Mouse (Mus musculus): ENCODE data around the gene Man1a2. TPM values are rescaled to one million over a fixed set of nuclear protein-coding genes. Genes with fewer than 3 reads are reported as not detected.

Man1a2 gene
- polyA plus RNA-seq, 1 experiment from 2014 or later, result 43.0 TPM

GRCm38 (mm10) chr3:100711486-100711885, 26.2 kb upstream of the Man1a2 start:
- ATAC-seq (replicated peaks), result no peak
- Histone ChIP-seq H3K4me3 (no peak overlapping the region), H3K9me3 (no peaks in the 10 kb centered on the region), H3K27me3 (replicated peaks) (no peaks in the 10 kb centered on the region), H3K27ac (no peak overlapping the region), H3K4me1 (no peaks in the 10 kb centered on the region), H3K4me2 (no peak overlapping the region), H3K36me3 (replicated peaks) (no peaks in the 10 kb centered on the region), H3K9ac (no peak overlapping the region)
- 73% methylated on average over 4 of the region's 4 CpGs for WGBS

- Histone ChIP-seq H3K4me1 (peaks cover 13% of the 10 kb centered on the region), H3K4me2 (no peak overlapping the region), H3K4me3 (no peak overlapping the region), H3K36me3 (replicated peaks) (no peaks in the 10 kb centered on the region), H3K9ac (no peak overlapping the region), H3K27ac (no peak overlapping the region), H3K9me3 (no peaks in the 10 kb centered on the region), H3K27me3 (replicated peaks) (no peaks in the 10 kb centered on the region)
- ATAC-seq (replicated peaks), result no peak
- 93% methylated on average over 4 of the region's 4 CpGs for WGBS
Observed at GRCm38 (mm10) chr3:100707117-100707516, 21.8 kb upstream of the Man1a2 start.

DNA sequence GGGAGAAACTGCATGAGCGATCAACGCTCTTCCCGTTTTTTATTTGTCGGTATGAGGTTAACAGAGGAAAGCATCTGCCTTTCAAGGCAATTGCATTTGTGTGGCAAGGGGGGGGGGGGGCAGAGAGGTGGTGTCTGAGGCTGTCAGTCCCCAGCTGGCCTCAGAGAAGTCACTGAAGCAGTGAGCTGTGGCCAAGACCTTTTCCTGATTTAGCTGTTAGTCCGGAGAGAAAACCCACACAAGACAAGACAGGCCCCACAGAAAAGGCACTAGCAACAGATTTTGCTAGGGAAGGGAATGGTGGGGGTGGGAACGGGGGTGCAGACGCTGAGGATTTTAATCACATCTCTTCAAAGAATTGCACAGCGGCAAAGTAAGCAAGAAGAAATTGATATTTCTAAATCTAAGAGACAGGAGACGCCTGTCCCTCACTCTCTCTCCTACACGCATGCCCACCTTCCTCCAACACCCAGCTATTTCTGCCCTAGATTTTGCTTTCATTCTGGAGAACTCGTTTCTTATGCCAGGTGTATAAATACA, 19.9 kb upstream of the Man1a2 start:
- Histone ChIP-seq H3K4me3 (no peak overlapping the region), H3K27me3 (replicated peaks) (no peaks in the 10 kb centered on the region), H3K9ac (no peak overlapping the region), H3K4me2 (no peak overlapping the region), H3K36me3 (replicated peaks) (no peaks in the 10 kb centered on the region), H3K27ac (no peak overlapping the region), H3K9me3 (no peaks in the 10 kb centered on the region), H3K4me1 (peaks cover 13% of the 10 kb centered on the region)
- WGBS, result 36% methylated on average over 11 of the region's 11 CpGs
- ATAC-seq (replicated peaks), result 0 out of 2 replicates have a peak, but pooled peaks have one; percentile 38

DNA sequence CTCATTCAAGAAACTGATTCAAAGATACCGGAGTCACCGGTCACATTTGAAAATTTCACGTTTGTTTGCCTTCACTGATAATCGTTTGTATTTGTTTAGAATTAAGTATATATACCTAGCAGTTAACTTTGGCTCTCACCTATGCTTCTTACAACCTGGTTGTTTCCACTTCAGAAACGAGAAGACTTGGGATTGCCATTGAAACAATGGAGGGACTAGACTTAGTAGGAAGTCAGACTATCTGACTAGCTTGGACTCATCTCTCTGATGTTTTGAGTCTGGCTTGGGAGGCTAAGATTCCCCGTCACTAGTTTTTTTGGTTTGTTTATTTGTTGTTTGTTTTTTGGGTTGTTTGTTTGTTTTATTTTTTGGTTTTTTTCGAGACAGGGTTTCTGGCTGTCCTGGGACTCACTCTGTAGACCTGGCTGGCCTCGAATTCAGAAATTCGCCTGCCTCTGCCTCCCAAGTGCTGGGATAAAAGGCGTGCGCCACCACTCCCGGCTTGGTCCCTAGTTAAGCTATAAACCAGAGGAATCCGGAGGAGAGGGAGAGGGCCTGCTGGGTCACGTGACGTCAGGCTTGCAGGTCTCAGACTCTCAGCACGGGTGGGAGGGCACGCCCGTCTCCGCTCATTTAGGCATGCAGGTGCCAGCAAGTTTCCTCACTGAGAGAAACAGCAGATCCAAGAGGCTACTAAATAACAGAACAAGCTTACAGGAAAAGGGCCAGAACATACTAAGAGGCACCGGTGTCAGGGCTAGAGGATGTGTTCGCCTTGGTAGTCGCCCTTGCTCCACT, 18.7 kb upstream of the Man1a2 start:
- no peak overlapping the region for H3K4me3 ChIP-seq
- H3K27ac ChIP-seq, result no peak overlapping the region
- no peak overlapping the region for H3K4me2 ChIP-seq
- no peaks in the 10 kb centered on the region for H3K36me3 ChIP-seq (replicated peaks)
- no peak overlapping the region for H3K9ac ChIP-seq
- no peaks in the 10 kb centered on the region for H3K27me3 ChIP-seq (replicated peaks)
- no peaks in the 10 kb centered on the region for H3K9me3 ChIP-seq
- peaks cover 13% of the 10 kb centered on the region for H3K4me1 ChIP-seq
- ATAC-seq (replicated peaks), result 0 out of 2 replicates have a peak, but pooled peaks have one; percentile 30
- WGBS, result 73% methylated on average over 22 of the region's 22 CpGs

GRCm38 (mm10) chr3:100702875-100703846, 17.9 kb upstream of the Man1a2 start:
- 39% methylated on average over 15 of the region's 15 CpGs for WGBS

GRCm38 (mm10) chr3:100688747-100689146, 3.4 kb upstream of the Man1a2 start:
- Histone ChIP-seq H3K4me2 (no peak overlapping the region), H3K4me3 (no peak overlapping the region), H3K27ac (no peak overlapping the region), H3K27me3 (replicated peaks) (no peaks in the 10 kb centered on the region), H3K9me3 (no peaks in the 10 kb centered on the region), H3K36me3 (replicated peaks) (no peaks in the 10 kb centered on the region), H3K9ac (no peak overlapping the region), H3K4me1 (peaks cover 10% of the 10 kb centered on the region)
- 91% methylated on average over 6 of the region's 6 CpGs for WGBS
- ATAC-seq (replicated peaks), result no peak

More at GRCm38 (mm10) chr3:100702875-100703846, 17.9 kb upstream of the Man1a2 start:
- no peak overlapping the region for H3K4me2 ChIP-seq
- peak; percentile 72; the same call in 1 of the 2 replicates for ATAC-seq (replicated peaks)
- no peak overlapping the region for H3K27ac ChIP-seq
- H3K4me3 ChIP-seq, result no peak overlapping the region
- no peaks in the 10 kb centered on the region for H3K36me3 ChIP-seq (replicated peaks)
- no peak overlapping the region for H3K9ac ChIP-seq
- H3K9me3 ChIP-seq, result no peaks in the 10 kb centered on the region
- H3K4me1 ChIP-seq, result peaks cover 13% of the 10 kb centered on the region
- H3K27me3 ChIP-seq (replicated peaks), result no peaks in the 10 kb centered on the region

GRCm38 (mm10) chr3:100686756-100687155, 1.5 kb upstream of the Man1a2 start:
- ATAC-seq (replicated peaks), result no peak

GRCm38 (mm10) chr3:100685763-100686370, 564 bp upstream of the Man1a2 start:
- H3K36me3 ChIP-seq (replicated peaks), result no peaks in the 10 kb centered on the region
- H3K4me1 ChIP-seq, result peaks cover 31% of the 10 kb centered on the region
- peak overlapping the region; percentile 96 for H3K4me3 ChIP-seq
- H3K9ac ChIP-seq, result peak overlapping the region; percentile 91
- H3K9me3 ChIP-seq, result no peaks in the 10 kb centered on the region
- WGBS, result under 1% methylated on average over 69 of the region's 77 CpGs
- peak overlapping the region; percentile 66 for H3K4me2 ChIP-seq
- no peaks in the 10 kb centered on the region for H3K27me3 ChIP-seq (replicated peaks)
- H3K27ac ChIP-seq, result peak overlapping the region; percentile 99
- peak; percentile 93 for ATAC-seq (replicated peaks)

More at GRCm38 (mm10) chr3:100686756-100687155, 1.5 kb upstream of the Man1a2 start:
- 89% methylated on average over 8 of the region's 8 CpGs for WGBS
- H3K4me2 ChIP-seq, result peak overlapping the region; percentile 66; the same call in 1 of the 2 replicates
- H3K4me3 ChIP-seq, result 0 out of 2 replicates have a peak overlapping the region, but pooled peaks have one; percentile 96
- peak overlapping the region; percentile 99; the same call in 1 of the 2 replicates for H3K27ac ChIP-seq
- H3K4me1 ChIP-seq, result peaks cover 24% of the 10 kb centered on the region
- no peaks in the 10 kb centered on the region for H3K36me3 ChIP-seq (replicated peaks)
- no peaks in the 10 kb centered on the region for H3K9me3 ChIP-seq
- H3K9ac ChIP-seq, result no peak overlapping the region
- no peaks in the 10 kb centered on the region for H3K27me3 ChIP-seq (replicated peaks)

GRCm38 (mm10) chr3:100684234-100684975, 898 bp downstream of the Man1a2 start:
- H3K4me2 ChIP-seq, result peak overlapping the region; percentile 66
- peak overlapping the region; percentile 91 for H3K9ac ChIP-seq
- H3K27me3 ChIP-seq (replicated peaks), result no peaks in the 10 kb centered on the region
- H3K27ac ChIP-seq, result peak overlapping the region; percentile 99; the same call in 1 of the 2 replicates
- H3K4me1 ChIP-seq, result peaks cover 35% of the 10 kb centered on the region
- ATAC-seq (replicated peaks), result no peak
- H3K36me3 ChIP-seq (replicated peaks), result no peaks in the 10 kb centered on the region
- H3K4me3 ChIP-seq, result peak overlapping the region; percentile 96
- under 1% methylated on average over 25 of the region's 25 CpGs for whole genome bisulfite sequencing
- no peaks in the 10 kb centered on the region for H3K9me3 ChIP-seq

- H3K4me2 ChIP-seq, result peak overlapping the region; percentile 66
- H3K4me1 ChIP-seq, result peaks cover 39% of the 10 kb centered on the region
- H3K36me3 ChIP-seq (replicated peaks), result no peaks in the 10 kb centered on the region
- 21% methylated on average over 3 of the region's 3 CpGs for WGBS
- peak overlapping the region; percentile 35 for H3K4me3 ChIP-seq
- H3K9ac ChIP-seq, result peak overlapping the region; percentile 13
- no peaks in the 10 kb centered on the region for H3K9me3 ChIP-seq
- no peak for ATAC-seq (replicated peaks)
- no peak overlapping the region for H3K27ac ChIP-seq
- no peaks in the 10 kb centered on the region for H3K27me3 ChIP-seq (replicated peaks)
Observed at GRCm38 (mm10) chr3:100682841-100683240, 2.5 kb downstream of the Man1a2 start.

GRCm38 (mm10) chr3:100682281-100682680, 3.0 kb downstream of the Man1a2 start:
- no peaks in the 10 kb centered on the region for H3K36me3 ChIP-seq (replicated peaks)
- no peak for ATAC-seq (replicated peaks)
- H3K4me3 ChIP-seq, result peak overlapping the region; percentile 35
- H3K9ac ChIP-seq, result peak overlapping the region; percentile 13; the same call in 1 of the 2 replicates
- no peaks in the 10 kb centered on the region for H3K9me3 ChIP-seq
- H3K27me3 ChIP-seq (replicated peaks), result no peaks in the 10 kb centered on the region
- H3K27ac ChIP-seq, result no peak overlapping the region
- 36% methylated on average over 4 of the region's 4 CpGs for WGBS
- peaks cover 39% of the 10 kb centered on the region for H3K4me1 ChIP-seq
- H3K4me2 ChIP-seq, result peak overlapping the region; percentile 66

Data from midbrain, embryonic 15.5 days (tissue).